25 mouse cellular contexts compared by ENCODE assay signal in the genomic region with DNA sequence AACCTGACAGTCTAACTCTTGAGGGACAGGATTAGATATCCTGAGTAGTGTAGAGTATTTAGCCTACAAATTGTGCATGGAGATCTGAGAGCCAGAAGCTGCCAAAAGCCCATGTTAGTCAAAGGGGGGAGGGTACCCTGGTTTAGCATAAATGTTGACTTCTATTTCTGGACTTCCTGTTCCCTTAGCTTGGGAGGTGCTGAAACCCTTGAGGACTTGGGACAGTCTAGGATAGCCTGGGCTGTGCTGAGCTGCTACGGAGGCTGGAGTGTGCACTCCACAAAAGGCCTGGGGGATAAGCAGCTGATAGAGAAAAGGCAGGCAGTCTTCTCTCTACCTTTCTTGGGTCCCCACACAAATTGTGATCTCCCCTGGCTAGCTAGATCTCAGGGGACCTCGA.
DNase-seq lines count a peak whose midpoint lies in the region; ATAC-seq and TF ChIP-seq lines count a peak whose summit lies in the region.
"Had no signal": no experiment of that assay in that cellular context is flagged by ENCODE, and none has a peak within 500 bp of the region (broad histone marks: within the 10 kb centered on the region; RNA-seq: fewer than 3 reads in every experiment).

No protein-coding gene starts in this region.

- no peak overlapping the region for H3K9ac ChIP-seq in heart, embryonic 11.5 days (ENCODE audit: low read depth, low read length)
- no peak overlapping the region for H3K9ac ChIP-seq in heart, embryonic 16.5 days (ENCODE audit: low read length)
- no peak overlapping the region for H3K9ac ChIP-seq in lung, postnatal 0 days (replicated peaks; ENCODE audit: low read depth)
- H3K9ac ChIP-seq: forebrain, embryonic 13.5 days; hindbrain, embryonic 14.5 days; liver, embryonic 14.5 days; midbrain, embryonic 15.5 days had no signal

- H3K27me3 ChIP-seq in heart, embryonic 11.5 days (ENCODE audit: control insufficient read depth, insufficient read depth, low read length) = no peaks in the 10 kb centered on the region
- no peaks in the 10 kb centered on the region for H3K27me3 ChIP-seq in heart, embryonic 16.5 days (ENCODE audit: control insufficient read depth, insufficient read depth, low read length)
- H3K27me3 ChIP-seq in lung, postnatal 0 days (replicated peaks; ENCODE audit: insufficient read depth, low read length) = no peaks in the 10 kb centered on the region
- H3K27me3 ChIP-seq: midbrain, embryonic 15.5 days had no signal

- intact Hi-C loops in heart, postnatal 14 days (cut with DNase I) = no loop called here
- intact Hi-C loops in heart, postnatal 10 days (cut with DNase I) = no loop called here

- DNase-seq in heart, postnatal 14 days = no peak
- no peak for DNase-seq in heart, postnatal 10 days
- peak; percentile 37 for DNase-seq in lung, postnatal 0 days (ENCODE audit: low spot score)
- DNase-seq in lung, postnatal 14 days = no peak
- DNase-seq: adrenal gland, postnatal 14 days; cerebellum, adult 11 months; cerebellum, adult 9-10 months; cerebellum, postnatal 36 days; gastrocnemius, postnatal 25 days; kidney, postnatal 25 days; liver; right cerebral cortex, adult 18-20 months; spleen, adult 18-20 months; thymus, postnatal 14 days had no signal

- 0 out of 2 replicates have a peak, but pooled peaks cover 2% of the 10 kb centered on the region for H3K36me3 ChIP-seq in heart, embryonic 11.5 days (ENCODE audit: control insufficient read depth, insufficient read depth, low read length)
- H3K36me3 ChIP-seq in heart, embryonic 16.5 days (ENCODE audit: control insufficient read depth, insufficient read depth) = no peaks in the 10 kb centered on the region
- H3K36me3 ChIP-seq in lung, postnatal 0 days (ENCODE audit: insufficient read depth, low read length) = no peaks in the 10 kb centered on the region
- H3K36me3 ChIP-seq: midbrain, embryonic 15.5 days had no signal

- no peak for TF ChIP-seq EP300 in lung, postnatal 0 days (IDR thresholded peaks at IDR 0.05)

- H3K4me3 ChIP-seq in heart, embryonic 11.5 days (ENCODE audit: low read depth, low read length) = no peak overlapping the region
- H3K4me3 ChIP-seq in heart, embryonic 16.5 days (ENCODE audit: low read length) = no peak overlapping the region
- H3K4me3 ChIP-seq in lung, postnatal 0 days (ENCODE audit: low read depth, low read length) = no peak overlapping the region
- H3K4me3 ChIP-seq: forebrain, embryonic 13.5 days; midbrain, embryonic 10.5 days; midbrain, embryonic 15.5 days had no signal

- no peak overlapping the region for H3K4me2 ChIP-seq in heart, embryonic 11.5 days
- no peak overlapping the region for H3K4me2 ChIP-seq in heart, embryonic 16.5 days (ENCODE audit: low read depth, low read length)
- no peak overlapping the region for H3K4me2 ChIP-seq in lung, postnatal 0 days (replicated peaks; ENCODE audit: low read depth, low read length)
- H3K4me2 ChIP-seq: forebrain, embryonic 13.5 days; hindbrain, embryonic 14.5 days; midbrain, embryonic 15.5 days had no signal

- H3K9me3 ChIP-seq in heart, embryonic 11.5 days (replicated peaks; ENCODE audit: control insufficient read depth, low read length) = no peaks in the 10 kb centered on the region
- no peaks in the 10 kb centered on the region for H3K9me3 ChIP-seq in heart, embryonic 16.5 days (replicated peaks; ENCODE audit: control insufficient read depth, low read length)
- no peaks in the 10 kb centered on the region for H3K9me3 ChIP-seq in lung, postnatal 0 days (ENCODE audit: low read length)
- H3K9me3 ChIP-seq: forebrain, embryonic 13.5 days; midbrain, embryonic 10.5 days; midbrain, embryonic 15.5 days had no signal

- peaks cover 57% of the 10 kb centered on the region for H3K4me1 ChIP-seq in heart, embryonic 11.5 days (ENCODE audit: control insufficient read depth, insufficient read depth, low read length)
- H3K4me1 ChIP-seq in heart, embryonic 16.5 days (ENCODE audit: control insufficient read depth, insufficient read depth, low read length) = peaks cover 51% of the 10 kb centered on the region
- peaks cover 36% of the 10 kb centered on the region for H3K4me1 ChIP-seq in lung, postnatal 0 days (ENCODE audit: insufficient read depth, low read depth, low read length)

- peak overlapping the region; percentile 41; the same call in 1 of the 2 replicates for H3K27ac ChIP-seq in heart, embryonic 11.5 days (ENCODE audit: low read depth, low read length)
- peak overlapping the region; percentile 61 for H3K27ac ChIP-seq in heart, embryonic 16.5 days (ENCODE audit: low read length)
- no peak overlapping the region for H3K27ac ChIP-seq in lung, postnatal 0 days (ENCODE audit: low read length)
- H3K27ac ChIP-seq: forebrain, embryonic 13.5 days; hindbrain, embryonic 14.5 days; liver, embryonic 14.5 days; macrophage; midbrain, embryonic 10.5 days; midbrain, embryonic 15.5 days had no signal

- TF ChIP-seq CTCF in lung, postnatal 0 days (IDR thresholded peaks at IDR 0.05) = no peak

- ATAC-seq in heart, embryonic 11.5 days (replicated peaks; ENCODE audit: insufficient number of reproducible peaks, low FRiP score, low TSS enrichment) = no peak; the same call in 1 of the 2 replicates
- ATAC-seq in heart, embryonic 16.5 days (replicated peaks; ENCODE audit: extremely low read depth, insufficient read depth, low FRiP score) = peak; percentile 63
- ATAC-seq in lung, postnatal 0 days = peak; percentile 62
- ATAC-seq in megakaryocyte progenitor cell, adult 5-6 weeks (replicated peaks; ENCODE audit: poor library complexity) = no peak
- ATAC-seq: CD4-positive, CD25-positive, alpha-beta regulatory T cell, adult 4 months; forebrain, embryonic 13.5 days; intestine, postnatal 0 days; midbrain, embryonic 15.5 days had no signal

- 42% methylated on average over 2 of the region's 2 CpGs for WGBS in heart, embryonic 11.5 days (ENCODE audit: insufficient replicate concordance)
- WGBS in heart, embryonic 16.5 days = 20% methylated on average over 2 of the region's 2 CpGs
- 55% methylated on average over 2 of the region's 2 CpGs for WGBS in lung, postnatal 0 days

Comparison
In these comparisons a context has a peak if more than half of its experiments do, and no peak if none do; other contexts are left out.
1. ATAC-seq: peak in heart, embryonic 16.5 days (single experiment) and lung, postnatal 0 days (single experiment); none in heart, embryonic 11.5 days (single experiment) and megakaryocyte progenitor cell, adult 5-6 weeks (single experiment).